Mouse (Mus musculus) stomach, postnatal 0 days (tissue): ENCODE measurements at regions not wholly inside any gene's neighbourhood (a gene's known extent, or its start where the extent isn't known, plus 50 kb on each side); places are given as distances from the start of the nearest gene placed in this dataset.
"Not testable (repeated sequence)": the region's sequence is repeated elsewhere in the genome, so short reads cannot be mapped to it uniquely, and the experiment has no call there.

Experiments
- CTCF ChIP-seq: IDR thresholded peaks from 2 replicates; pipeline ENCODE4 v1.5.1; 2016; ENCODE audit warnings: antibody characterized with exemption, low read depth, mild to moderate bottlenecking, moderate library complexity
- EP300 ChIP-seq: optimal IDR thresholded peaks from 2 replicates; pipeline ENCODE3; 2016; ENCODE audit warnings: antibody characterized with exemption

DNA sequence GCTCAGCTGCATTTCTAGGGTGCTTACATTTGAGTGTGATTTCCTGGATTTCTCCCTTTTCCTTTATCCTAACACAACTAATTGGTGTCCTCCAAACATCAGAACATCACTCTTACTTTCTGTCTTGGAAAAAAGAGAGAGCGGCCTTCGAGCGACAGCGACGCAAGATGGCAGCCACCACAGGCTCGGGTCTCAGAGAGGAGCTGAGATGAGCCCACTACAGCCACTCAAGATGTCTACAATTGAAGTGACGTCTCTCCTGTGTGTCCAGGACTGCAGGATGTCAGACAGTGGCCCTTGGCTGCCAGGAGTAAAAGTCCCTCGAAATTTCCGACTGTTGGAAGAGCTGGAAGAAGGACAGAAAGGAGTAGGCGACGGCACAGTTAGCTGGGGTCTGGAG is 125.7 kb upstream of the P2ry1 start:
- TF ChIP-seq CTCF, EP300: not testable (repeated sequence)
